In genomic region chr4:98243941-98244929, GRCm38 (mm10) we compare ENCODE assay signal across 7 mouse cellular contexts.
DNase-seq lines count a peak whose midpoint lies in the region; ATAC-seq lines count a peak whose summit lies in the region.

No protein-coding gene starts in this region.

- H3K4me1 ChIP-seq in heart, embryonic 10.5 days = peaks cover 12% of the 10 kb centered on the region; the same call in 1 of the 2 replicates
- H3K4me1 ChIP-seq in limb, embryonic 10.5 days = peaks cover 29% of the 10 kb centered on the region
- peaks cover 3% of the 10 kb centered on the region; the same call in 1 of the 2 replicates for H3K4me1 ChIP-seq in neural tube, embryonic 11.5 days (ENCODE audit: control insufficient read depth, insufficient read depth, low read length)

- H3K9ac ChIP-seq in neural tube, embryonic 11.5 days (ENCODE audit: low read length) = no peak overlapping the region

- no peaks in the 10 kb centered on the region for H3K9me3 ChIP-seq in heart, embryonic 10.5 days
- H3K9me3 ChIP-seq in limb, embryonic 10.5 days (replicated peaks) = no peaks in the 10 kb centered on the region
- no peaks in the 10 kb centered on the region for H3K9me3 ChIP-seq in neural tube, embryonic 11.5 days (ENCODE audit: control insufficient read depth, low read length)

- H3K36me3 ChIP-seq in heart, embryonic 10.5 days = no peaks in the 10 kb centered on the region
- no peaks in the 10 kb centered on the region for H3K36me3 ChIP-seq in limb, embryonic 10.5 days
- H3K36me3 ChIP-seq in neural tube, embryonic 11.5 days (ENCODE audit: control insufficient read depth, insufficient read depth, low read length) = no peaks in the 10 kb centered on the region

- no peaks in the 10 kb centered on the region for H3K27me3 ChIP-seq in heart, embryonic 10.5 days (ENCODE audit: insufficient read depth, poor library complexity, severe bottlenecking)
- no peaks in the 10 kb centered on the region for H3K27me3 ChIP-seq in limb, embryonic 10.5 days (ENCODE audit: low read depth, poor library complexity, severe bottlenecking)
- no peaks in the 10 kb centered on the region for H3K27me3 ChIP-seq in neural tube, embryonic 11.5 days (ENCODE audit: control insufficient read depth, insufficient read depth, low read length)

- peak overlapping the region; percentile 50; the same call in 1 of the 2 replicates for H3K27ac ChIP-seq in heart, embryonic 10.5 days
- H3K27ac ChIP-seq in limb, embryonic 10.5 days = peak overlapping the region; percentile 80
- peak overlapping the region; percentile 1 for H3K27ac ChIP-seq in neural tube, embryonic 11.5 days (ENCODE audit: low read depth, low read length)

- 9% methylated on average over 15 of the region's 16 CpGs for WGBS in heart, embryonic 10.5 days
- 8% methylated on average over 15 of the region's 16 CpGs for WGBS in limb, embryonic 10.5 days
- 9% methylated on average over 15 of the region's 16 CpGs for WGBS in neural tube, embryonic 11.5 days

- H3K4me2 ChIP-seq in neural tube, embryonic 11.5 days (ENCODE audit: low read depth) = peak overlapping the region; percentile 31

- H3K4me3 ChIP-seq in heart, embryonic 10.5 days = peak overlapping the region; percentile 42
- peak overlapping the region; percentile 36 for H3K4me3 ChIP-seq in limb, embryonic 10.5 days
- H3K4me3 ChIP-seq in neural tube, embryonic 11.5 days (ENCODE audit: low read depth, low read length) = no peak overlapping the region

- DNase-seq in brain, adult 2 months (ENCODE audit: low read depth, low spot score) = peak; percentile 69
- peak; percentile 59 for DNase-seq in embryo, embryonic 9.5 days (ENCODE audit: extremely low spot score)
- DNase-seq in heart, embryonic 10.5 days (ENCODE audit: low spot score) = no peak
- peak; percentile 8 for DNase-seq in kidney, adult 11 months
- DNase-seq in limb, embryonic 10.5 days (ENCODE audit: low spot score) = peak; percentile 76
- DNase-seq in neural tube, embryonic 11.5 days (ENCODE audit: low spot score) = peak; percentile 78
- no peak for DNase-seq in spleen, postnatal 14 days (ENCODE audit: low spot score in 2 of 2)

- peak; percentile 71 for ATAC-seq in neural tube, embryonic 11.5 days (ENCODE audit: insufficient read depth, low FRiP score, low TSS enrichment)

Comparison
In these comparisons a context has a peak if more than half of its experiments do, and no peak if none do; other contexts are left out.
1. DNase-seq: peak in brain, adult 2 months (single experiment), embryo, embryonic 9.5 days (single experiment), kidney, adult 11 months (single experiment), limb, embryonic 10.5 days (single experiment) and neural tube, embryonic 11.5 days (single experiment); none in heart, embryonic 10.5 days (single experiment) and spleen, postnatal 14 days (0 of 2).
2. H3K27ac ChIP-seq: peak in every context shown above with its lines; median percentile 80 in limb, embryonic 10.5 days; 50 in heart, embryonic 10.5 days; 1 in neural tube, embryonic 11.5 days.